Mouse (Mus musculus): ENCODE results near the gene Ccdc90b. TPM values are rescaled to one million over a fixed set of nuclear protein-coding genes. Genes with fewer than 3 reads are reported as not detected.

Ccdc90b gene
- total RNA-seq, 2 experiments from 2014 or later = 16.9 to 18.9 TPM

Other genes starting within 250 kb of the Ccdc90b start
- under 1 TPM; 0.31 to 0.69 TPM for gene Ankrd42, start 76.0 kb downstream of the Ccdc90b start, total RNA-seq (2021)
- gene Pcf11, start 108.8 kb downstream of the Ccdc90b start, total RNA-seq (2021) = 10 to 100 TPM; 20.6 to 25.4 TPM
- gene Rab30, start 180.5 kb downstream of the Ccdc90b start, total RNA-seq (2021) = 1 to 10 TPM; 5.7 to 6.6 TPM

Data from gastrocnemius, postnatal 36 days (tissue).